Mouse (Mus musculus) erythroblast, embryonic 14.5 days (primary cell): ENCODE results near the gene Bmp6.

Experiments
- GATA1 ChIP-seq: IDR thresholded peaks from 2 replicates; pipeline ENCODE4 v1.6.1; 2012; ENCODE audit warnings: low read length, inconsistent platforms, mixed read lengths
- TAL1 ChIP-seq: IDR thresholded peaks from 3 replicates; pipeline ENCODE4 v1.6.1; 2012; ENCODE audit warnings: low read length, inconsistent platforms, mixed read lengths

DNA sequence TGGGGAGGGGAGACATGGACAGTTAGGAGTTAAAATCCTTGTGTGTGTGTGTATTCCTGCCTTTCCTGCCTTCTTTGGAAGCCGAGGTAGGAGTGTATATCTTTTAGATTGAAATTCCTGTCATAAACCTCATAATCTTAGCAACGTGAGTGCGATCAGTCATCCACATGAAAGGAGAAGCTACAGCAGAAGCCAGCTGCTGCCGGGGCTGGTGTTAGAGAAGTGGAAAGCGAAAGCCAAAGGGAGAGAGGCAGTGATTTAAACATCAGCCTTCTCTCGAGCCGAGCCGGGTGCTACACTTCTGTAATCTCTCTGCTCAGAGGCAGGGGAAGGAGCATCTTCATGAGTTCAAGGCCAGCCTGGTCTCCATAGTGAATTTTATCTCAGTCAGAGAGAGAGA lies 48.3 kb upstream of the Bmp6 start:
- TF ChIP-seq GATA1 (no peak), TAL1 (no peak)
